8 mouse cellular contexts compared by ENCODE assay signal in genomic region chr11:48837310-48838180, GRCm38 (mm10). TPM values are rescaled to one million over a fixed set of nuclear protein-coding genes. Genes with fewer than 3 reads are reported as not detected.
A peak's percentile ranks its signal among the peaks of the same experiment; 100 is the strongest.
DNase-seq lines count a peak whose midpoint lies in the region; ATAC-seq and TF ChIP-seq lines count a peak whose summit lies in the region.

No protein-coding gene starts in this region.

- under 1% methylated on average over 77 of the region's 77 CpGs for WGBS in forebrain, embryonic 15.5 days

- intact Hi-C loops in heart, postnatal 36 days (cut with DNase I), result no loop called here

- peaks cover 48% of the 10 kb centered on the region for H3K4me1 ChIP-seq in G1E (ENCODE audit: insufficient read depth, low read depth, low read length)
- H3K4me1 ChIP-seq in forebrain, embryonic 15.5 days, result peaks cover 22% of the 10 kb centered on the region

- H3K27me3 ChIP-seq in G1E (ENCODE audit: insufficient read depth, low read length), result no peaks in the 10 kb centered on the region
- H3K27me3 ChIP-seq in forebrain, embryonic 15.5 days, result no peaks in the 10 kb centered on the region

- H3K36me3 ChIP-seq in G1E (replicated peaks), result no peaks in the 10 kb centered on the region
- H3K36me3 ChIP-seq in forebrain, embryonic 15.5 days, result no peaks in the 10 kb centered on the region

- no peak for ATAC-seq in G1E (ENCODE audit: extremely low read depth, insufficient number of reproducible peaks, low FRiP score, poor library complexity, severe bottlenecking)
- ATAC-seq in forebrain, embryonic 15.5 days (replicated peaks), result peak; percentile 36

- no peaks in the 10 kb centered on the region for H3K9me3 ChIP-seq in G1E (replicated peaks)
- no peaks in the 10 kb centered on the region for H3K9me3 ChIP-seq in forebrain, embryonic 15.5 days

- H3K4me2 ChIP-seq in forebrain, embryonic 15.5 days (replicated peaks), result peak overlapping the region; percentile 89

- no peak for DNase-seq in G1E (ENCODE audit: low spot score)
- peak; percentile 75 to 77 for DNase-seq in cerebellum, adult 18-20 months
- peak; percentile 72 to 76 for DNase-seq in heart, postnatal 36 days
- DNase-seq in layer of hippocampus, postnatal 25 days (ENCODE audit: extremely low spot score in 1 of 2, low spot score in 1 of 2), result peak; percentile 40 to 41
- peak; percentile 82 for DNase-seq in lung, postnatal 36 days
- peak; percentile 72 for DNase-seq in retina, postnatal 1 day
- peak; percentile 50 to 55 for DNase-seq in thymus, postnatal 36 days

- peak overlapping the region; percentile 75 for H3K9ac ChIP-seq in forebrain, embryonic 15.5 days (replicated peaks)

- no peak for TF ChIP-seq CTCF in G1E (IDR thresholded peaks at IDR 0.05; ENCODE audit: low read depth, low read length)

- H3K4me3 ChIP-seq in G1E (ENCODE audit: low read depth, low read length), result peak overlapping the region; percentile 78
- H3K4me3 ChIP-seq in forebrain, embryonic 15.5 days, result peak overlapping the region; percentile 97

- H3K27ac ChIP-seq in forebrain, embryonic 15.5 days (replicated peaks), result peak overlapping the region; percentile 63

RNA-seq across cellular contexts. Expression of gene Gm12184, which starts 11.1 kb away (rescaled TPM):
- total RNA-seq in G1E (2014; fragmentation: Nextera tagmentation), result 22.1 and 22.5 TPM in 2 replicates
- 15.3 and 16.3 TPM in 2 replicates for total RNA-seq in G1E (2017)
- 47.2 and 49.5 TPM in 2 replicates for polyA plus RNA-seq in G1E (2012)
- 4.5 and 5.8 TPM in 2 replicates for polyA plus RNA-seq in forebrain, embryonic 15.5 days (2015; fragmentation: Nextera tagmentation; extraction: Ambion mirVana)
- total RNA-seq in heart, postnatal 36 days (2021), result 1 to 10 TPM; 3.5 to 3.9 TPM
- 1 to 10 TPM in 1 of 2 experiments, under 1 TPM in 1; 0.66 to 2.3 TPM for total RNA-seq in layer of hippocampus, postnatal 25 days (2021)

RNA-seq across cellular contexts. Expression of gene Trim7, which starts 11.6 kb away (rescaled TPM):
- total RNA-seq in G1E (2014; fragmentation: Nextera tagmentation) (1.2 and 4.0 TPM in 2 replicates), G1E (2017) (2.3 and 3.0 TPM in 2 replicates)
- polyA plus RNA-seq in G1E (2012), result 0.59 and 0.67 TPM in 2 replicates
- 1.4 and 1.7 TPM in 2 replicates for polyA plus RNA-seq in forebrain, embryonic 15.5 days (2015; fragmentation: Nextera tagmentation; extraction: Ambion mirVana)
- total RNA-seq in heart, postnatal 36 days (2021), result 10 to 100 TPM; 17.8 to 26.2 TPM
- total RNA-seq in layer of hippocampus, postnatal 25 days (2021), result 1 to 10 TPM; 1.6 to 2.1 TPM

RNA-seq across cellular contexts. Expression of gene Trim41, which starts 20.4 kb away (rescaled TPM):
- total RNA-seq in G1E (2014; fragmentation: Nextera tagmentation), result 13.8 and 20.2 TPM in 2 replicates
- 55.5 and 56.5 TPM in 2 replicates for total RNA-seq in G1E (2017)
- 50.4 and 56.6 TPM in 2 replicates for polyA plus RNA-seq in G1E (2012)
- polyA plus RNA-seq in forebrain, embryonic 15.5 days (2015; fragmentation: Nextera tagmentation; extraction: Ambion mirVana), result 6.0 and 6.3 TPM in 2 replicates
- total RNA-seq in heart, postnatal 36 days (2021), result 10 to 100 TPM; 21.0 to 22.7 TPM
- total RNA-seq in layer of hippocampus, postnatal 25 days (2021), result 10 to 100 TPM; 50.1 to 50.4 TPM

RNA-seq across cellular contexts. Expression of gene Irgm1, which starts 33.9 kb away (rescaled TPM):
- total RNA-seq in G1E (2014; fragmentation: Nextera tagmentation), result 39.3 and 44.2 TPM in 2 replicates
- total RNA-seq in G1E (2017), result 73.5 and 75.4 TPM in 2 replicates
- polyA plus RNA-seq in G1E (2012), result 2.3 and 2.9 TPM in 2 replicates
- polyA plus RNA-seq in forebrain, embryonic 15.5 days (2015; fragmentation: Nextera tagmentation; extraction: Ambion mirVana), result 1.6 and 1.9 TPM in 2 replicates
- total RNA-seq in heart, postnatal 36 days (2021), result 10 to 100 TPM; 12.5 to 13.5 TPM
- 1 to 10 TPM; 4.4 TPM for total RNA-seq in layer of hippocampus, postnatal 25 days (2021)

RNA-seq across cellular contexts. Expression of gene Rack1, which starts 37.4 kb away (rescaled TPM):
- total RNA-seq in G1E (2014; fragmentation: Nextera tagmentation) (2,186 and 2,188 TPM in 2 replicates), G1E (2017) (1,964 and 2,298 TPM in 2 replicates)
- 2,955 and 7,700 TPM in 2 replicates for polyA plus RNA-seq in G1E (2012)
- 475 and 481 TPM in 2 replicates for polyA plus RNA-seq in forebrain, embryonic 15.5 days (2015; fragmentation: Nextera tagmentation; extraction: Ambion mirVana)
- 100 to 1,000 TPM; 385 to 411 TPM for total RNA-seq in heart, postnatal 36 days (2021)
- total RNA-seq in layer of hippocampus, postnatal 25 days (2021), result 100 to 1,000 TPM; 227 to 260 TPM
